Mouse (Mus musculus): ENCODE data around the gene Npb. TPM values are rescaled to one million over a fixed set of nuclear protein-coding genes. Genes with fewer than 3 reads are reported as not detected.
A peak's percentile ranks its signal among the peaks of the same experiment; 100 is the strongest.

Npb gene
- polyA plus RNA-seq, 1 experiment from 2014 or later, result 2.9 TPM

- no peaks in the 10 kb centered on the region for H3K27me3 ChIP-seq (replicated peaks; ENCODE audit: insufficient read depth, low read length)
- ATAC-seq (no peak), DNase-seq (ENCODE audit: low spot score) (no peak)
- TF ChIP-seq EP300 (IDR thresholded peaks at IDR 0.05) (no peak), CTCF (IDR thresholded peaks at IDR 0.05) (no peak)
- H3K27ac ChIP-seq (ENCODE audit: low read length), result peak overlapping the region; percentile 70; the same call in 1 of the 2 replicates
- WGBS, result 90% methylated on average over 23 of the region's 23 CpGs
- H3K4me1 ChIP-seq (ENCODE audit: insufficient read depth, low read depth, low read length), result peaks cover 23% of the 10 kb centered on the region
- no peak overlapping the region for H3K4me3 ChIP-seq (ENCODE audit: low read depth, low read length)
- 0 out of 2 replicates have a peak overlapping the region, but pooled peaks have one; percentile 11 for H3K4me2 ChIP-seq (replicated peaks; ENCODE audit: low read depth, low read length)
- no peak overlapping the region for H3K9ac ChIP-seq (replicated peaks; ENCODE audit: low read depth)
- no peaks in the 10 kb centered on the region for H3K36me3 ChIP-seq (ENCODE audit: insufficient read depth, low read length)
- no peaks in the 10 kb centered on the region for H3K9me3 ChIP-seq (ENCODE audit: low read length)
These were observed 20.5 kb downstream of the Npb start for GRCm38 (mm10) chr11:120628601-120629340.

- WGBS, result 76% methylated on average over 21 of the region's 23 CpGs
- TF ChIP-seq CTCF (IDR thresholded peaks at IDR 0.05) (no peak), EP300 (IDR thresholded peaks at IDR 0.05) (no peak)
- H3K4me3 ChIP-seq (ENCODE audit: low read depth, low read length), result no peak overlapping the region
- H3K4me2 ChIP-seq (replicated peaks; ENCODE audit: low read depth, low read length), result peak overlapping the region; percentile 34; the same call in 1 of the 2 replicates
- H3K27me3 ChIP-seq (replicated peaks; ENCODE audit: insufficient read depth, low read length), result no peaks in the 10 kb centered on the region
- no peaks in the 10 kb centered on the region for H3K36me3 ChIP-seq (ENCODE audit: insufficient read depth, low read length)
- H3K27ac ChIP-seq (ENCODE audit: low read length), result peak overlapping the region; percentile 70
- peaks cover 23% of the 10 kb centered on the region for H3K4me1 ChIP-seq (ENCODE audit: insufficient read depth, low read depth, low read length)
- H3K9me3 ChIP-seq (ENCODE audit: low read length), result no peaks in the 10 kb centered on the region
- ATAC-seq (no peak), DNase-seq (ENCODE audit: low spot score) (peak; percentile 45)
- no peak overlapping the region for H3K9ac ChIP-seq (replicated peaks; ENCODE audit: low read depth)
These were observed 21.1 kb downstream of the Npb start for GRCm38 (mm10) chr11:120629341-120629730.

GRCm38 (mm10) chr11:120629911-120630310 is 21.6 kb downstream of the Npb start:
- Histone ChIP-seq H3K27me3 (replicated peaks; ENCODE audit: insufficient read depth, low read length) (no peaks in the 10 kb centered on the region), H3K9ac (replicated peaks; ENCODE audit: low read depth) (peak overlapping the region; percentile 32), H3K4me3 (ENCODE audit: low read depth, low read length) (no peak overlapping the region), H3K27ac (ENCODE audit: low read length) (peak overlapping the region; percentile 70), H3K4me1 (ENCODE audit: insufficient read depth, low read depth, low read length) (peaks cover 23% of the 10 kb centered on the region), H3K4me2 (replicated peaks; ENCODE audit: low read depth, low read length) (peak overlapping the region; percentile 34), H3K36me3 (ENCODE audit: insufficient read depth, low read length) (no peaks in the 10 kb centered on the region), H3K9me3 (ENCODE audit: low read length) (no peaks in the 10 kb centered on the region)
- ATAC-seq (no peak), DNase-seq (ENCODE audit: low spot score) (peak; percentile 45)
- WGBS, result 28% methylated on average over 7 of the region's 7 CpGs
- TF ChIP-seq EP300 (IDR thresholded peaks at IDR 0.05), result no peak
- no peak for TF ChIP-seq CTCF (IDR thresholded peaks at IDR 0.05)

DNA sequence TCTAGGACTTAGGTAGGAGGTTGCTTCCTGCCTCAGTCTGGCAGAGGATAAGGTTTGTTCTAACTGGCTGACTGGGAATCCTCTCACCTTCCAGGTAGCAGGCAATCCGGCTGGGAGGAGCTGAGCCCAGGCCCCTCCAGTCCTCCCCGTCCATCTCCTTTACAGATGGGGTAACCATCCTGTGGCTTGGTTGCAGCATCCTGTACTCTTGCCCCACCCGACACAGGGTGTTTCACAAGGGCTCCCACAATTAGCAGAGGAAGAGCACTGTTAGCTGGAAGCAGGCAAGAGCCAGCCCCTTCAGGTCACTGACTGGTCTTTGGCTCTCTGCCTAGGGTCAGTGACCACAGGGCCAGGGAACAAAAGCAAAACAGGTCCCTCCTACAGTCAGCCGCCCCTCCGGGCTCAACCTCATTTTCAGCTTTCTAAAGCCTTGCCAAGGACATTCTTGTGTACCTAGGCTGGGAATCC is 22.2 kb downstream of the Npb start:
- no peak overlapping the region for H3K4me3 ChIP-seq (ENCODE audit: low read depth, low read length)
- no peaks in the 10 kb centered on the region for H3K9me3 ChIP-seq (ENCODE audit: low read length)
- H3K36me3 ChIP-seq (ENCODE audit: insufficient read depth, low read length), result no peaks in the 10 kb centered on the region
- peaks cover 19% of the 10 kb centered on the region for H3K4me1 ChIP-seq (ENCODE audit: insufficient read depth, low read depth, low read length)
- 39% methylated on average over 5 of the region's 5 CpGs for WGBS
- H3K27me3 ChIP-seq (replicated peaks; ENCODE audit: insufficient read depth, low read length), result no peaks in the 10 kb centered on the region
- H3K9ac ChIP-seq (replicated peaks; ENCODE audit: low read depth), result peak overlapping the region; percentile 32
- peak overlapping the region; percentile 70 for H3K27ac ChIP-seq (ENCODE audit: low read length)
- TF ChIP-seq EP300 (IDR thresholded peaks at IDR 0.05) (peak; percentile 28; the same call in 1 of the 2 replicates), CTCF (IDR thresholded peaks at IDR 0.05) (no peak)
- ATAC-seq (peak; percentile 10), DNase-seq (ENCODE audit: low spot score) (peak; percentile 83)
- peak overlapping the region; percentile 34 for H3K4me2 ChIP-seq (replicated peaks; ENCODE audit: low read depth, low read length)

DNA sequence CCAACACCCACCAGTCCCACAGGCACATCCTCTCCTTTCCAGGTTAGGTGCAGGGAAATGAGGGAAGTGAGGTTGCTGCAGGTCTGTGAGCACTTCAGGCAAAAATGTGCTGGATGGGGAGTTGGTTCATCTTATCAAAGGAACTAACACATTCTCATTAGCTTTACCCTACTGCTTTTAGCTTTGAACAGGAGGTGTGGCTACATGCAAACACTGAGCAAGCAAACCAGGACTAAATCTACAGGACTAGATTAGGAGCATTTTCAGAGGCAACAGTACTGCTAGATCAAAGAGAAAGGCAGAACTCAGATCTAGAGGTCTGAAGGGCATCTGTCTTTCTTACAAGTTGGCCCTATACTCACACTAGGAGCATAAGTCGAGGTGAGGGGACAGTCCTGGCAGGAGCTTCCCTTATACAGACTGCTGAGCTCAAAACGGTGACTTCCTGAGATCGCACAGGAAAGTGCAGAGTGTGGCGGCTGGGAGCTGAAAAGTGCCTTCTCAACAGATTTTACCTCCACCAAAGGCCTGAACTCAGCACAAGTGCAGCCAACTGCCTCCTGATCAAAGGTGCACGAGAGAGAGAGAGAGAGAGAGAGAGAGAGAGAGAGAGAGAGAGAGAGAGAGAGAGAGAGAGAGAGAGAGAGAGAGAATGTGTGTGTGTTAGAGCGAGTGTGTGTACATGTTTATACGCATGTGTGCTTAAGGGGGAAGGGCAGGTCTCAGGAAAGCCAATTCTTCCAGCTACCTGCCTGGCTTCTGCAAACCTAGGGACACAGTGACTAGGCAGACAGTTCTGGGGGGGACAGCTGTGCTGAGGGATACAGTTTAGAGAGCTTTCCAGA is 22.8 kb downstream of the Npb start:
- ATAC-seq, result no peak
- TF ChIP-seq CTCF (IDR thresholded peaks at IDR 0.05) (no peak), EP300 (IDR thresholded peaks at IDR 0.05) (no peak)
- 28% methylated on average over 7 of the region's 7 CpGs for WGBS
- no peak for DNase-seq (ENCODE audit: low spot score)
- H3K9me3 ChIP-seq (ENCODE audit: low read length), result no peaks in the 10 kb centered on the region
- H3K4me2 ChIP-seq (replicated peaks; ENCODE audit: low read depth, low read length), result peak overlapping the region; percentile 87
- H3K27ac ChIP-seq (ENCODE audit: low read length), result peak overlapping the region; percentile 70
- H3K36me3 ChIP-seq (ENCODE audit: insufficient read depth, low read length), result no peaks in the 10 kb centered on the region
- H3K9ac ChIP-seq (replicated peaks; ENCODE audit: low read depth), result no peak overlapping the region
- H3K4me1 ChIP-seq (ENCODE audit: insufficient read depth, low read depth, low read length), result peaks cover 19% of the 10 kb centered on the region
- no peaks in the 10 kb centered on the region for H3K27me3 ChIP-seq (replicated peaks; ENCODE audit: insufficient read depth, low read length)
- no peak overlapping the region for H3K4me3 ChIP-seq (ENCODE audit: low read depth, low read length)

Data from lung, postnatal 0 days (tissue).